Mouse (Mus musculus) monocyte, adult 2 months (primary cell): ENCODE measurements around the gene Zbtb7a.

ENCODE experiments used
- DNase-seq, 2 experiments: peaks; one replicate each; pipeline ENCODE4 v3.0.0; 2022; ENCODE audit warnings: low spot score in 2 of 2, low read depth in 1 of 2

Gene Zbtb7a

DNA sequence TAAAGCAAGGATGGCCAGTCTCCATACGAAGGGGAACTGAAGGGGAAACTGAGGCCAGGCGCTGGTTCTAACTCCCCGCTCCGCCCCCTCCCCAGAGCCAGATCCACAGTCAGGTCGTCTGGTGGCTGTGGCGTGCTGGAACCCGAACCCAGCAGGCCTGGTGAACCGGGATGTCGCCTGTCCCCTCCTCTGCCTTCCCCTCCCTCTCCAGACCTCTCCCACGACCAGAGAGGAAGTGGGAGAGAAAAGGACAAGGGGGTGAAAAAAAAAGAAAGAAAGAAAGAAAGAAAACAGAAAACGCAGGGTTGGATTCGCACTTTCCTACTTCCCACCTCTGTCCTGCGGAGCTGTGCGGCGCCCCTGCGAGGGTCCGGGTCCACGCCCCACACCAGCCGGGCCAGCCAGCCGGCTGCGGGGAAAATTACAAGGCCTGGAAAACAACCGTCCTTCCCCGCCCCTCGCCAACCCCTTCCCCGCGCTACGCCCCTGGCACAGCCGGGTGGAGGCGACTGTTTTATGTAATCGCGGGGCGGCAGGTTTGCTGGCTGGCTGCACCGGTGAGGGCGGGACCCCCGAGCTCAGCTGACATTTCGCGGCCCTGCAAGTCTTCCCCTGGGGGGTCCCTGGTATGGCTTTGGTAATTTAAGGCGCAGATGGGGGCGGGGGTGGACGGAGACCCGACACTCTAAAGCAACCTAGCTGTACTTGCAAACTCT lies at the start of gene Zbtb7a:
Gene Zbtb7a (plus strand): TSS at position 255 of the 716 bp plus-strand sequence.
- DNase-seq, result no peak

DNA sequence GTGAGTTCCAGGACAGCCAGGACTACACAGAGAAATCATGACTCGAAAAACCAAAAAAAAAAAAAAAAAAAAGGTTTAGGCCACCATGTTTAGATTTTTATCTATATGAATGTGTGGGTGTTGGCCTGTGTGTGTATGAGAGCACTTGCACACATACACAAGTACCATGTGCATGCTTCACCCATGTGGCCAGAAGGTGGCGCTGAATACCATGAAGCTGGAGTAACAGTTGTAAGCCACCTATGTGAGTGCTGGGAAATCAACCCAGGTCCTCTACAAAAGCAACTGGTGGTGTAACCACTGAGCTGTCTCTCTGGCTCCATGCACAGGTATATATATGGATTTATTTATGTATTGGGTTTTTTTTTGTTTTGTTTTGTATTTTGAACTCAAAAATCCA lies 48.0 kb upstream of the Zbtb7a start:
- no peak for DNase-seq

DNA sequence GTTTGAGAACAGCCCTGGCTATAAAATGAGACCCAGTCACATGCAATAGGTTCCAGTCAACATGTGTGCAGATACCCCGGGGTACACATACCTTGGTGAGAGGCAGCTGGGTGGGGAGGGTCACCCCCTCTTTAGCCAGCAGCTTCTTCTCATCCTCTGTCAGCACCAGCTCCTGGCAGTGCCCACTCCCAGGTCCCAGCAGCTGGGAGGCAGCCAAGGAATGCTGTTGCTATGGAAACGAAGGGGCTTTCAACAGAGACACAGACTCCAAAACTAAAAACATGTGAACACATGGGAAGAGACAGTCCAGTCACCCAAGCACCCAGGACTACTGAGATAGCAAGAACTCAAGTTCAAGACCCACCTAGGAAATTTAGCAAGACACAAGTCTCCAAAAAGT lies 45.8 kb upstream of the Zbtb7a start:
- DNase-seq, result no peak

DNA sequence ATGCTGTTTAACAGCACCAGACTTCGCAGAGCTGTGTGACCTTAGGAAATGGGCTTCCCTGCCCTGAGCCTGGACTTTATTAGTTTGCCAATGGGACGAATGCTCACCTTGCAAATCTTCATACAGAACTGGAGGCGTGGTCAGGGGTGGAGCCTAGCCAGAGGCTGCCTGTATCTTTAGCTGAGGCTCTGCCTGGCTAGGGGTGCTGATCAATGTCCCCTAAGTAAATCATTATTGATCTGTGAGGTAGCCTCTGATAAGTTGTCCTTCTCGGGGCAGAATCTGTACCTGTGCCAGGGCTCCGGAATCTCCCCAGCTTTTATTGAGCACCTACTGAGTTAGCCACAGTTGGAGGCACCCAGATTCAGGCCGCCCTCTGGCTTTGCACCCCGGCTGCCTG lies 44.4 kb upstream of the Zbtb7a start:
- DNase-seq, result no peak

DNA sequence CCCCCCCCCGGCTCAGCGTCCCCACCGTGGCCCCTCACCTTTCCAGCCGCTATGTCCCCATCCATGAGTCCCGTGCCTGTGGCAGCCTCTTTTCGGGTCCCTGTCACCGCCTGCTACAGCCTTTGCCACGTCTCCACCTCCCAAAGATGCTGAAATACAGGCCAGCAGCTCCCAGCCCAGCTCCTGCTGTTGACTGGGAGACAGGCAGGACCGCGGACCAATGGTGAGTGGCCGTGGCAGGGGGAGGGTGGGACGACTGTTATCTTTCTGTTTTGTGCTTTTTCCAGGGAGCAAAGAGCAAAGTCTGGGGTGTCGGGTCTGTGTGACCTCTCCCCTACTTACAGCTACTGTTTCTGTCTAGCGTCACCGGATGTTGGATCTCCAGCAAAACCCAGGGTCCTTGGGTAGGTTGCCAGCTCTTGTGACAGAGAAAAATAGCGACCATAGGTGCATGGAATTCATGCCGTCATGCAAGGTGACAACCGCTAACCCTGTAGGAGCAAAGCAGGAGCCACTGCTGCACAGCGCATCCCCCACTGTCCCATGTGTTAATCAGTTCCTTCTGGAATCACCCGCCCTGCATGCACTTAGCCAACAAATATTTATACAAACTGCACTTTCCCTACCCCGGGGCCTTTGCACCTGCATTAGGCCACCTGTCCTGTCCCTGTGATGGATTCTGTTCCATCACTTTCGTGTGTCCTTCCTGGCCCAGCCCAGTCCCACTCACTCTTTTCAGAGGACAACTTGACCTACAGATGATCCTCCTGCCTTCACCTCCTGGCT lies 42.4 kb upstream of the Zbtb7a start:
- no peak for DNase-seq

DNA sequence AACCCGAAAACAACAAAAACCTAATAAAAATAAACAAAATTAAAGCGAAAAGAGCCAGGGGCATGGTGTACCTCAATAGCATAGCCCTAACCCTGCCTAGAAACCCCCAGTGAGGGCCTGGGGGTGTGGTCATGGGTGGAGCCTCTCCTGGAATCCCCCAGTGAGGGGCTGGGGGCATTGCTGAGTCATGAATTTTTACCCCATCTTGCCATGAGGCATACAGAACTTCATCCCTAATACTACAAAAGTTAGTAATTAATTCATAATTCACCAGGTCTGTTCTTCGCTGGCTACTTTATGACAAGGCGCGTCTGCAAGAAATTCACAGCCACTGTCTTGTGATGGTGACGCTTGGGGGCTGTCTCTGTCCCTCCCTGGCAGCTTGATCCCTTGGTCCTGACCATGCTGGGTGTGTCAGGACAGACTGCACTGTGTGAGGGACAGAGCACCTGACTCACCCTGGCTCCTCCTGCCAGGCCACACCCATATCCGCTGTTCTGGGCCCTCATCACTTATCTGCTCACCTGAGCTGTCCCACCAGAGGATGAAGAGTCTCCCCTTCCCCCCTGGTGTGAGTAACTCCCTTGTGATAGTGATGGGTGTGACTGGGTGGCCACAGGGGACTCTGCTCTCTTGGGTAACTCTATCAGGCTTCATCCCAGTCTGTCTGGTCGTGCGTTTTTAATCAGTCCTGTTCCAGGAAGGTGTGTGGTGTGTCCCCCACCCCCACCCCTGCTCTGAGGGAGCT lies 39.9 kb upstream of the Zbtb7a start:
- no peak for DNase-seq

DNA sequence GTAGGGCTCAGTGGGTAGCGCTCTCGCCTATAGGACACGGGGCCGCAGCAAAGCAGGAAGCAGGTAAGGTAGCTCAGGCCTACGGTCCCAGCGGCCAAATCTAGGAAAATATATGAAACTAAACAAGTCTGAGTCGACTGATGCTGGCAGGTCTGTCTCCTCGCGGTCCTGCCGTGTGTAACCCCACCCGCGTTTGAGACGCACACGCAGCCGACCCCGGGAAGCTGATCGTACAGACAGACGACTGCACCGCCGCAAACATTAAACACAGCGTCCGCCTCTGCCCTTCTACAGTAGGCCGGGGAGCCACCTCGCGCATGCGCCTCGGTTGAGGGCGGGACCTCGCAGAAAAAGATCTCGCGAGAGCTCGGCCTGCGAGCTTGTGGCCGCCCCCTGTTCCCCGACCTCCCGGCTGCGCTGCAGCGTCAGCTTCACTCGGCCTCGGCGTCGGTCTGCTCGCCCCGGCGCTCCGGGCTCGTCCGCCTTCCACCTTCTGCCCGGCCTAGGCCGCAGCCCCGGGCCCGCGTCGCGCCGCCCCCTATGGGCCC lies 29.4 kb upstream of the Zbtb7a start, which contains the start of gene Map2k2:
Gene Map2k2 (plus strand): TSS at position 351 of the 548 bp plus-strand sequence.
- DNase-seq, result peak; percentile 89 to 97

DNA sequence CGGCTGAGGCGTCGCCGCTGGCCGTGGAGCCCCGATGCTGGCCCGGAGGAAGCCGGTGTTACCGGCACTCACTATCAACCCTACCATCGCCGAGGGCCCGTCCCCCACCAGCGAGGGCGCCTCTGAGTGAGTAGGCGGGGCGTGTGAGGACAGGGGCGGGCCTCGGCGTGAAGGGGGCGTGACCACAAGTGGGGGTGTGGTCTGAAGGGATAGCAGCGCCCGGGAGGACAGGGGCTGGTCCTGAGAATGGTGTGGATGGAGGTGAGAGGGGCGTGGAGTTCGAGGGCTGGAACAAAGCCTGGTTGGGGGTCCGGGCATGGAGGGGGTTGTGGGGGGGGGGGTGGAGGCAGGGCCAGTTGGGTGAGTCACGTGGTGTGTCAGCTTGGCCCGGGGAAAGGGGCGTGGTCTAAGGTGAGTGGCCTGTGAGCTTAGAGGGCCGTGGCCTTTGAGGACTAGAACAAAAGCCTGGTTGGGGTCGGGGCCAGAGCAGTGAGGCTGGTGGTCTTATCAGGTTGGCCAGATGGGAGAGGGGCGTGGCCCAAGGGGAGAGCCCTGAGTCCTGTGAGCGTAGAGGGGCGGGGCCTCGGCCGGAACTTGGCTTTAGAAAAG lies 28.8 kb upstream of the Zbtb7a start:
- peak; percentile 51 to 82 for DNase-seq

DNA sequence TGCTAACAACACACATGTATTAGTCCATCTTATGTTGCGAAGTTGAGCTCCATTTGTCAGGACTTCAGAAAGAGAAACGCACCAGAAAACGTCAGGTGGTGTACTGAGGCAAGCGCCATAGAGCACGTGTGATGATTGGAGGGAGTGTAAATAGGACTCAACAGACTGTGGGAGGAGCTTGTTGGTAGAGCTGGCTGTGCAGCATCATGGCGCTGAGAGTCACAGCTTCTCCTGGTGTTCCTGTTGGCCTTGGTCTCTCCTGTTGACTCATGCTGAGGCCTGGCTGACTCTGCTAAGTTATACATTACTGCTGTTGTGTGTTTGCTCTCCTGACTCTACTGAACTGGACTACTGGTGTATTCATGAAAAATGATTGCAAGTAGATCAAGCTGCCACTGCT lies 22.1 kb upstream of the Zbtb7a start:
- DNase-seq, result no peak

DNA sequence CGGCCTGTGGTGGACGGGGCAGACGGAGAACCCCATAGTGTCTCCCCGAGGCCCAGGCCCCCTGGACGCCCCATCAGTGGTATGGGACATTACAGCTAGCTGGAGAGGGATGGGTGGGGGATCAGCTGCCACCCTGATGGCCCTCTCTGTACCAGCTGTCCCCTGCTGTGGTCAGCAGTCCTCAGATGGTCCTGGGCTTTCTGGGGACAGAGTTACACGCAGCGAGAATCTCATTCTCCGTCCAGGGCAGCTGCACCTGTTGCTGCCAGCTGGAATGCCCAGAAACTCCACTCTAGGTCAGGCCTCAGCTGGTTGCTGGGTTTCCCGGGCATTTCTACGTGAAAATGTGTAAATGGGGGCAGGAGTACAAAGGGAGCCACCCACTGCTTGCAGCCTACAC lies 15.4 kb upstream of the Zbtb7a start:
- no peak for DNase-seq

DNA sequence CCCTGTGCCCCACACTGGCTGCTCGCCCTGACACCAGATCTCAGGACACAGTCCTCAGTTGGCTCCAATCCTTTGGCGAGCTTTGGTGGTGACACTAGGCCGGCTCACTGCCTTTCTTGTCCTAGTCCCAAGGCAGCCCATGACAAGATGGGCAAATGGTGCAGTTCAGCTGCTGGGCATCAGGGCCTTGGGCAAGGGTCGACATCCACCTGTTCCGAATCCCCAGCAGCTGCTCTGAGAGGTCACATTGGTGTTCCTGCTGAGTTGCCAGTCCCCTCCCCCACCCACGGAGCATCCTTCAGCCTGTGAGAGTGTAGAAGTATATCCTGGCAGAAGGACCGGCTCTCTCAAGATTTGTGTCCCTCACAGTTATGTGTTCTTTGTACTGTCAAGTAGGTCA lies 14.4 kb upstream of the Zbtb7a start:
- no peak for DNase-seq

DNA sequence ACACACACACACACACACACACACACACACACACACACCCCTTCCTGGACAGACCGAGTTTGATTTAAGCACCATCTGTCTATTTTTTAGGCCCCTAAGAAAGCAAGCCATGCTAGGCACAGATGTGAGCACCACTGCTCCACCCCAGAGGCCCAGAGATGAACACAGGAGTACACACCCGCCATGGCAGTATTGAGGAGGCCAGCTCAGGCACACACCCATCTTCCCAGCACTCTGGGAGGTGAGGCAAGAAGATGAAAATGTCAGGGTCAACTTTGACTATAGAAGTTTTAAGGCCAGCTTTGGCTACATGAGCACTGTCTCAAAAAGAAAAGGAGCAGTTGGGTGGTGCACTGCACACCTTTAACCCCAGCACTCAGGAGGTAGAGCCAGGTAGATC lies 12.1 kb upstream of the Zbtb7a start:
- DNase-seq, result no peak

DNA sequence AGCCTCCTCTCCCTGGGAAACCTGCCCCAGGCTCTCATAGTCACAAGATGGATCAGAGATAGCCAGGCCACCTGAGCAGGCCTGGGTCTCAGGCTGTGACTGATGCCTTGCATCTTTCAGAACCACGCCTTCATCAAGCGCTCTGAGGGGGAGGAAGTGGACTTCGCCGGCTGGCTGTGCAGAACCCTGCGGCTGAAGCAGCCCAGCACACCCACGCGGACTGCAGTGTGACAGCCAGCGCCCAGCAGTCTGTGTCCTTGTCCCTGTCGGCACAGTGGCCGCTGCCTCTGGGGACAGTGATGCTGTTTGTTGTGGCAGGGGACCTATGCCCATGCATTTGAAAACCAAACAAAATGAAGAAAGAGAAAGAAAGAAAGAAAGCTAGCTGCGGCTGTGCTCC lies 11.5 kb upstream of the Zbtb7a start:
- no peak for DNase-seq

DNA sequence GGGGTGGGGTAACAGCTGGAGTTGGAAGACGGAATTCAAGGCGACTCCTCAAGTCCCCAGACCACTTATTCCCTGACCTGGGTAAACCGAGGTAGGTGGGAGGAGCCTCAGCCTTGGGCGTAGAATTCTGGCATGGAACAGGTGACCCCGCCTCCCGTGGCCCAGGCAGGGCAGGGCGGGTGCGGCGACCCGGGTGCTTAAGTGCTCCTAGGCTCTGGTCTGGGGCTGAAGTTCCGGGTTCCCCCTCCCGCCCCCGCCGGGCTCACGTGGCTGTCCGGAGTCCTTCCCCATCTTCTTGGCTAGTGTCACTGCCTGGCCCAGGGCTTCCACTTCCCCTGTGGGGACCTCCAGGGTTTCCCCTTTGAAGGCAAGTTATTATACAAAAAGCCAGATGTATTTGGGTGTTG lies 836 bp upstream of the Zbtb7a start:
- DNase-seq, result peak; percentile 77 to 89

DNA sequence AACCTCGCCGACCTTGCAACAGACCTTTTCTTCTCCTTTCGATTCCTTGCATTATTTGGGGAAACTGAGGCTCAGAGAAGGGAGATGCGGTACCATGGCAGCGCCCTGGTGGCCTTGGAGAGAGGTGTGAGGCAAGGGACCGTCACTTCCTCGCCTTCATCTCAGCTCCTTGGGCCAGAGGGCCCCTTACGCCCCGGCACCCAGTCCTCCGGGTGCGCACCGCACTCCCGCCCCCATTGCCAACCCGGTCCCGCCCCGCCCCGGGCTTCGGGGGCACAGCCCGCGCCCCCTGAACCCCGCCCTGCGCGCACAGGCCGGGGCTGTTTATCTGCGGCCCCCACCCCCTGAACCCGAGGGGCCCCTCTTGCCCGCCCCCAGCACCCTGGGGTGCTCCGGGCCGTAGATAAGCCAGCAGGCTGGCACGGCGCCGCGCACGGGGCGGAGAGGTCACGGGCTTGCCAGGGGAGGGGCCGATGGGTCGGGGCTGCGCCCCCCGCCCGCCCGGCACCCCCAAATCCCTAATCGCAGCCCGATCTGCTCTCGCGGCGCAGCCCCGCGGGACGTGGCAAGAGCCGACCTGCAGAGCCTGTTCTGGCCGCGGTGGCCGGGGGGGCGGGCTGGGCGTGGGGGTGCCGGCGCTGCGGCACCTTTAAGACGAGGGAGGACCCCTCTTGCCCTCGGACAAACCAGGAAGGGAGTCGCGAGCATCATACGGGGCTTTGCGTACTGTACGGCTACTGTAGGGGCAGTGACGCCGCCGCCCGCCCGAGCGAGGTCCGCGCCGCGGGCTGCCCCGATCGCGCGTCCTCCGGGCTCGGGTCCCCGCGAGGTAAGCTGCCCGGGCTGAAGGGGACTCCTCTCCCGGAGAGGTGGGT lies 1.0 kb downstream of the Zbtb7a start:
- peak in 1 of 2 experiments; percentile 48 for DNase-seq

DNA sequence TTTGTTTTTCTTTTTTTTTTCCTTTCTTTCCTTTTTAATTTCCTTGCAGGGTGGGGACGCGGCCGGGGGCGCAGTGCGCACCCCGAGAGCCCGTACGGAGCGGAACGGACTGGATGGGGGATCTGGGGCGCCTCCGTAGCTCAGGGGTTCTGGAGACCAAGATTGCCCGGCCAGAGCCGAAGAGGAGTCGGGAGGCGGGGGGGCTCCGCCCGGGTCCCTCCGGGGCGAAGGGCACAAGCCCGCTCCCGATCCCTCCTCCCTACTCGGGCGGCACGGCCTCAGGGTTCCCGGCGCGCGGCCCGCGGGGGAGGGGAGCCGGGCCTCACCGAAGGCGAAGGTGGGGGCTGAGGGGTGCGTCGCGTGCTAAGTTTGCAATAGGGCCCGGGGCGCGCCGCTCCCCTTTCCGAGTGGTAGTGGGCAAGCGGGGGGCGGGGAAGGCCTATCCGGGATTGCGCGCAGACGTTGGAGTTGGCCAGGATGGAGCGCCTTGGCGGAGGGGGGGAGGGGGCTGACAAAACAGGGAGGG lies 1.7 kb downstream of the Zbtb7a start:
- DNase-seq, result peak; percentile 41 to 67

DNA sequence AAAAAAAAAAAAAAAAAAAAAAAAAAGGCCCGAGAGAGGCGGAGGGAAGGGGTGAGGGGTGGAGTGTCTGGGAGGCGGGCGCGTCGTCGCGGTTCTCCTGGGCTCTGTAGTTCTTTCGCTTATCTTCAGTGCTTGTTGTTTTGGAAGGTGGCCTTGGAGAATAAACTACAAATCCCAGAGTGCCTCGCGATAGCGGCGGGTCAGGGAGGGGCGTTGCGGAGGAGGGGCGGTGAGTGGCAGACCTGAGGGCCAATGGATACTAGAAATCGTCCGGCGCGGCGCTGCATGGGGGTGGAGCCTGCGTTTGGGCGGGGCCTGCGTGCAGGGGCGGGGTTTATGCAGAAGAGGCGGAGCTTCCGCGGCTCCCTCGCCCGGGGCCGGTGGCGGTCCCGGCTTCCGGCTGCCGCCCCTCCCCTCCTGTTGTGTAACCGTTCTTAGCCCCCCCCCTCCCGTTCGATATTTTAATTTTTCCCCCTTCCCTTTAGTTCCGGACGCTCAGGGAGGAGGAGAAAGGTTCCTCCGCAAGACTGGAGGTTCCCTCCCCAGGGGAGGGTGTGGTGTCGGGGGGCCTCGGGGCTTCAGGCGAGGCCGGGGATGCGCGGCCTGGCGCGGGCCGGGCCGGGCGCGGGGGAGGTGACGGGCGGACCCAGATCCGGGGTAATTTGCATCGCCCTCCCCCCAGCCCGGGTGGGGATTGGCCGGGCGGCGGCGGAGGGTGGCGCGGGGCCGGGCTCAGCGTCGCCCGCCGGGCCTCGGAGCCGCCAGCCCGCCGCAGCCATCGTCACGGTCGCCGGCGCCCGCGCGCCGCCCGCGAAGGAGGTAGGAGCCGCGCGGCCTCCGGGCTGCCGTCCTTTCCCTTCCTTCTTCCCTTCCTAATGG lies 2.5 kb downstream of the Zbtb7a start:
- DNase-seq, result peak; percentile 100

DNA sequence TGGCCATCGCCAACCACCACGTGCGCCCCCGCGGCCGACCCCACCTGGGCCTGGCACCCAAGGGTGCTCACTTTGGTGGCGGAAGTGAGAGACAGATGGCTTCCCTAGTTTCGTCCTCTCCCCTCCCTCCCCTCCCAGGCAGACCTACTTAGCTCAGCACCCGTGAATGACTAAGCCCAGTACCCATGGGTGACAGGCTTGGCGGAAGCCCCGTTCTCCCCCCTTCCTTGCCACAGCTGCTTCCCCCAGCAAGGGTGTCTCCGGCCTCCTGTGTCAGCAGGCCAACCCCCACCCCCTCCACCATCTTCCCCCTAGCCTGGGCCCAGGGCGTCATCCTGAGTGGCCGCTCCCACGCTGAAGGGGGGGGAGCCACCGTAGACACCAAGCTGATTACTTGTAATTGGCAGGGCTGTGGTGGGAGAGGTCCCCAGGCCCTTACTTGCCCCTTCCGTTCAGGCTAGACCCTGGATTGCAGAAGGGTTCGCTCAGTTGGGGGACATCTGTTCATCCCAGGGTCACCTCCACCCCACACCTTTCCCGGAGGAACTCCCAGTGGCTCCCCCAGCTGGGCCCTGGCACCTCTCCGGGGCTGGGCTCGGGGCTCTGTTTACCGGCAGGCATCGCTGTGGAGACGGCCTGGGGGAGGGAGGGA lies 3.2 kb downstream of the Zbtb7a start:
- peak in 1 of 2 experiments; percentile 65 for DNase-seq
